Mouse (Mus musculus) liver, embryonic 16.5 days (tissue): ENCODE results near the gene Arfrp1. TPM values are rescaled to one million over a fixed set of nuclear protein-coding genes. Genes with fewer than 3 reads are reported as not detected.

Experiments used
- ATAC-seq: fragments of 200-750 bp; cut with Nextera tagmentation; 2 replicates; pipeline ENCODE4 v1.8.0; 2017; ENCODE audit warnings: low read depth, mild to moderate bottlenecking, moderate number of reproducible peaks, moderate library complexity
- H3K27ac ChIP-seq: fragments of 300-500 bp; sonication (generic); 2 replicates; pipeline ENCODE4 v1.5.1; 2014; ENCODE audit warnings: mild to moderate bottlenecking, low read length
- H3K27me3 ChIP-seq: fragments of 300-500 bp; sonication (generic); 2 replicates; pipeline ENCODE4 v1.6.1; 2014; ENCODE audit warnings: low read depth, low read length, mixed read lengths; ENCODE audit not compliant: control insufficient read depth, insufficient read depth
- H3K36me3 ChIP-seq: fragments of 300-500 bp; sonication (generic); 2 replicates; pipeline ENCODE4 v1.6.1; 2014; ENCODE audit warnings: mild to moderate bottlenecking; ENCODE audit not compliant: control insufficient read depth, insufficient read depth
- H3K4me1 ChIP-seq: fragments of 300-500 bp; sonication (generic); 2 replicates; pipeline ENCODE4 v1.6.1; 2014; ENCODE audit warnings: low read depth, low read length, mixed read lengths; ENCODE audit not compliant: control insufficient read depth
- H3K4me2 ChIP-seq: fragments of 300-500 bp; sonication (generic); 2 replicates; pipeline ENCODE4 v1.6.1; 2014; ENCODE audit warnings: low read depth, low read length, mixed read lengths
- H3K4me3 ChIP-seq: fragments of 300-500 bp; sonication (generic); 2 replicates; pipeline ENCODE4 v1.5.1; 2014; ENCODE audit warnings: low read depth, mild to moderate bottlenecking, low read length
- H3K9ac ChIP-seq: fragments of 300-500 bp; sonication (generic); 2 replicates; pipeline ENCODE4 v1.6.1; 2014; ENCODE audit warnings: low read depth, low read length
- H3K9me3 ChIP-seq: fragments of 300-500 bp; sonication (generic); replicated peaks from 2 replicates; pipeline ENCODE4 v1.6.1; 2016; ENCODE audit warnings: low read length; ENCODE audit not compliant: control insufficient read depth
- WGBS: fragments of 180-500 bp; shearing (Covaris S2); extraction: QIAGEN DNeasy Blood & Tissue Kit; methylation state at CpG from one replicate; pipeline ENCODE4 v1.1.7; 2014; ENCODE audit not compliant: insufficient replicate concordance; 5-methylcytosine and 5-hydroxymethylcytosine counted together
- polyA plus RNA-seq: library from polyadenylated mRNA; unstranded; fragments of >200 nt; fragmentation: Nextera tagmentation; extraction: Ambion mirVana; gene quantifications from 2 replicates; pipeline ENCODE4 v1.2.1, GENCODE M21; 2015

The Arfrp1 gene
- polyA plus RNA-seq, 1 experiment from 2014 or later, result 20.7 TPM

DNA sequence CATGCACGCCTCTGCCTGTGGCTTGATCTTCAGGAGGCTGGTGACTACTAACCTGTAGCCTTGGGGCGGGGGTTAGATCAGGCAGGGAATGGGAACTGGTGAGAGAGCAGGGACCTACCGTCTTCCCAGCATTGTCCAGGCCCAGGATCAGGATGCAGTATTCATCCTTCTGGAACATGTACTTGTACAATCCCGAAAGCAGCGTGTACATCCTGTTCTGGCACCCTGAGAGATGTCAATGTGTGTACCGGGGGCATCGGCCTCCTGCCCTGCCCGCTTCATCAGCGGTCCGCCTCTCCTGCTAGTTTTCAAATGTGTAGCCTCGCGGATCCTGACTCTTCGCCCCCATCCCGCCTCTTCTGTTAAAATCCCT lies 731 bp downstream of the Arfrp1 start:
- WGBS, result 8% methylated on average over 14 of the region's 14 CpGs

DNA sequence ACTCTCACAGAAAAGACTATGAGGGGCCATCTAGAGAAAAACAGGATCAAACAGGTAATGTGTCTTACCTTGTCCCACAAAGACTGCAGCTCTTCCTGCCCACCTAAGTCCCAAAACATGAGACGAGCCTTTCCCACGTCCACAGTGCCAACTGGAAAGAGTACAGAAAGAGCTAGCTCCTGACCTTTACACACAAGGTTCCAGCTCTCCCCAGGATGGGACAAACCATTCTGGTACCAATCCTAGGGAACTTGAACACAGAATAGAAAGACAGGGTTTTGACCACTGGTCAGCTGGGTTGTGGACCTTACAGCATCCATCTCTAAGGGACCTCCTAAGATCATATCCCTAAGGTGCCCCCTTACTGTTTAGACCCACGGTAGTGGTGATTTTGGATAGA lies 1.3 kb downstream of the Arfrp1 start:
- Histone ChIP-seq H3K9ac (peak overlapping the region; percentile 85), H3K9me3 (no peaks in the 10 kb centered on the region), H3K27ac (no peak overlapping the region), H3K4me1 (peaks cover 25% of the 10 kb centered on the region), H3K27me3 (no peaks in the 10 kb centered on the region), H3K4me2 (peak overlapping the region; percentile 92), H3K36me3 (peaks cover 9% of the 10 kb centered on the region; the same call in 1 of the 2 replicates), H3K4me3 (peak overlapping the region; percentile 90)
- ATAC-seq, result no peak
- WGBS, result 66% methylated on average over 3 of the region's 3 CpGs

More for the DNA sequence above, 731 bp downstream of the Arfrp1 start:
- H3K4me3 ChIP-seq, result peak overlapping the region; percentile 90
- H3K27me3 ChIP-seq, result no peaks in the 10 kb centered on the region
- no peaks in the 10 kb centered on the region for H3K9me3 ChIP-seq
- no peak overlapping the region for H3K27ac ChIP-seq
- no peak for ATAC-seq
- H3K4me1 ChIP-seq, result peaks cover 25% of the 10 kb centered on the region
- peaks cover 4% of the 10 kb centered on the region; the same call in 1 of the 2 replicates for H3K36me3 ChIP-seq
- H3K4me2 ChIP-seq, result peak overlapping the region; percentile 92
- peak overlapping the region; percentile 85 for H3K9ac ChIP-seq

GRCm38 (mm10) chr2:181356780-181357179 lies 8.4 kb downstream of the Arfrp1 start:
- Histone ChIP-seq H3K9me3 (no peaks in the 10 kb centered on the region), H3K27ac (no peak overlapping the region), H3K4me2 (no peak overlapping the region), H3K4me3 (no peak overlapping the region), H3K4me1 (no peaks in the 10 kb centered on the region), H3K27me3 (no peaks in the 10 kb centered on the region), H3K36me3 (peaks cover 22% of the 10 kb centered on the region), H3K9ac (no peak overlapping the region)
- no peak for ATAC-seq
- 78% methylated on average over 3 of the region's 3 CpGs for WGBS

DNA sequence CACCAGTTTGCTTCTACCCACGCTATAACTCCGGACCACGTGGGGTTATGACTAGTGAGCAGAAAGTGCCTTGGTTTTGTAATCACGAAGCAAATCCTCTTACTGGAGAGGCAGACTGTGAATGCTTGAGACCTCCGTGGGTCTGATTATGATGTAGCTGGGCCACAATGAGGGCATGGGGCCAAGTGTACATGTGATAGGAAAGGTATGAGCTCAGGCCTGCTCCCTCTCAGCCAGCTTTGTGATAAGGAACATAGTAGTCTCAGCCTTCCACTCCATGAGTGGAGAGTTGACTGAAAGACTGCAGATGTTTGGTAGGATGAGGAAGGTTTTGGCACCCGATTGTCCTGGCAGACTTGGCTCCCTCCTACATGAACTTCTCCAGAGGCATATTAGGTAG lies 22.4 kb downstream of the Arfrp1 start:
- Histone ChIP-seq H3K9ac (no peak overlapping the region), H3K4me1 (no peaks in the 10 kb centered on the region), H3K27ac (no peak overlapping the region), H3K9me3 (no peaks in the 10 kb centered on the region), H3K4me3 (no peak overlapping the region), H3K36me3 (peaks cover 14% of the 10 kb centered on the region), H3K27me3 (no peaks in the 10 kb centered on the region), H3K4me2 (no peak overlapping the region)
- 84% methylated on average over 6 of the region's 6 CpGs for WGBS
- ATAC-seq, result no peak

GRCm38 (mm10) chr2:181340426-181340825 lies 24.8 kb downstream of the Arfrp1 start:
- no peak overlapping the region for H3K27ac ChIP-seq
- no peak overlapping the region for H3K4me3 ChIP-seq
- H3K9ac ChIP-seq, result no peak overlapping the region
- no peak overlapping the region for H3K4me2 ChIP-seq
- no peak for ATAC-seq
- H3K36me3 ChIP-seq, result peaks cover 21% of the 10 kb centered on the region
- no peaks in the 10 kb centered on the region for H3K9me3 ChIP-seq
- 79% methylated on average over 4 of the region's 4 CpGs for WGBS
- no peaks in the 10 kb centered on the region for H3K4me1 ChIP-seq
- no peaks in the 10 kb centered on the region for H3K27me3 ChIP-seq

DNA sequence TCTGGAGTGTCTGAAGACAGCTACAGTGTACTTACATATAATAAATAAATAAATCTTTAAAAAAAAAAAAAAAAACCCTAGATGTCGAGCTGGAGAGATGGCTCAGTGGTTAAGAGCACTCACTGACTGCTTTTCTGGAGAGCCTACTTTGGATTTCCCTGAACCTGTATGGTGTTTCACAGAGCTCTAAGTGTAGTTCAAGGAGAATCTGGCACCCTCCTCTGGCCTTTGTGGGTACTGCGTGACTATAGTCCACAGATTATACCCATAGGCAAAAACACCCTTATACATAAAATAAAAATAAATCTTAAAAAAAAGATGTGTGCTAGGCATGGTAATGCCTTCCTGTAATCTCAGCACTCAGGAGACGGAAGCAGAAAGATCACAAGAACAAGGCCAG lies 31.2 kb downstream of the Arfrp1 start:
- WGBS, result 43% methylated on average over 3 of the region's 3 CpGs
- Histone ChIP-seq H3K27ac (no peak overlapping the region), H3K9ac (no peak overlapping the region), H3K27me3 (no peaks in the 10 kb centered on the region), H3K9me3 (no peaks in the 10 kb centered on the region), H3K4me3 (no peak overlapping the region), H3K4me2 (no peak overlapping the region), H3K36me3 (peaks cover 34% of the 10 kb centered on the region), H3K4me1 (no peaks in the 10 kb centered on the region)
- ATAC-seq, result 0 out of 2 replicates have a peak, but pooled peaks have one; percentile 43

- no peaks in the 10 kb centered on the region for H3K4me1 ChIP-seq
- no peak overlapping the region for H3K4me2 ChIP-seq
- no peak overlapping the region for H3K27ac ChIP-seq
- no peak overlapping the region for H3K4me3 ChIP-seq
- ATAC-seq, result no peak
- H3K9ac ChIP-seq, result no peak overlapping the region
- peaks cover 30% of the 10 kb centered on the region for H3K36me3 ChIP-seq
- no peaks in the 10 kb centered on the region for H3K27me3 ChIP-seq
- no peaks in the 10 kb centered on the region for H3K9me3 ChIP-seq
These were observed 32.7 kb downstream of the Arfrp1 start for GRCm38 (mm10) chr2:181332542-181332941.

GRCm38 (mm10) chr2:181326098-181326497 lies 39.1 kb downstream of the Arfrp1 start:
- no peak overlapping the region for H3K9ac ChIP-seq
- H3K4me1 ChIP-seq, result no peaks in the 10 kb centered on the region
- peaks cover 23% of the 10 kb centered on the region for H3K36me3 ChIP-seq
- H3K9me3 ChIP-seq, result no peaks in the 10 kb centered on the region
- H3K27ac ChIP-seq, result no peak overlapping the region
- 80% methylated on average over 2 of the region's 2 CpGs for WGBS
- H3K4me3 ChIP-seq, result no peak overlapping the region
- no peaks in the 10 kb centered on the region for H3K27me3 ChIP-seq
- no peak for ATAC-seq
- no peak overlapping the region for H3K4me2 ChIP-seq

GRCm38 (mm10) chr2:181322136-181322535 lies 43.1 kb downstream of the Arfrp1 start:
- H3K4me3 ChIP-seq, result no peak overlapping the region
- H3K27ac ChIP-seq, result no peak overlapping the region
- H3K4me1 ChIP-seq, result peaks cover 15% of the 10 kb centered on the region
- 75% methylated on average over 5 of the region's 5 CpGs for WGBS
- H3K9ac ChIP-seq, result no peak overlapping the region
- no peaks in the 10 kb centered on the region for H3K9me3 ChIP-seq
- H3K27me3 ChIP-seq, result no peaks in the 10 kb centered on the region
- peaks cover 12% of the 10 kb centered on the region for H3K36me3 ChIP-seq
- H3K4me2 ChIP-seq, result no peak overlapping the region
- ATAC-seq, result no peak
